Mouse (Mus musculus): Measurements from ENCODE around the gene Ehf. TPM values are rescaled to one million over a fixed set of nuclear protein-coding genes. Genes with fewer than 3 reads are reported as not detected.

The Ehf gene
- polyA plus RNA-seq, 1 experiment from 2014 or later, result 65.4 TPM

DNA sequence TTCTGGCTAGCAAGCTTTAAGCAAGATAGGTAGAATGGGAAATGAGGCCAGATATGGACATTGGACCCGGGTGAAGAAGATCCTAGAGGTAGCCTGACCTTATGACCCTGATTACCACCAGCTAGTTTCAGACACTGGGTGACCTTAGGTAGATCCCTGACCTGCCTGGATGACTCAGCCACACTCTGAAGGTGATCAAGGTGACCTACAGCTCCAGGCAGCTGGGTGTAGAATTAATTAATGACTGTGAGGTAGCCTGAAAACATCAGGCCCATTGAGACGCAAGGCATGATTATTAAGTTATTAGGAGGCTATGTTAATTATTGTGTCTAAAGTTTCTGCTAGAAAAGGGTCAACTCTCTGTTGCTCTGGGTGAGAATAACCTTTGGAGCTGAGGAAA lies 82.2 kb downstream of the Ehf start:
- Histone ChIP-seq H3K4me3 (ENCODE audit: low read depth, low read length) (no peak overlapping the region), H3K4me1 (replicated peaks; ENCODE audit: control insufficient read depth, insufficient read depth) (no peaks in the 10 kb centered on the region), H3K36me3 (ENCODE audit: control insufficient read depth, insufficient read depth, low read length) (no peaks in the 10 kb centered on the region), H3K27ac (replicated peaks) (no peak overlapping the region), H3K4me2 (replicated peaks; ENCODE audit: low read depth) (no peak overlapping the region), H3K27me3 (ENCODE audit: control insufficient read depth, insufficient read depth, low read length) (no peaks in the 10 kb centered on the region), H3K9me3 (ENCODE audit: control insufficient read depth, low read length) (no peaks in the 10 kb centered on the region), H3K9ac (ENCODE audit: low read length) (no peak overlapping the region)
- ATAC-seq (ENCODE audit: low FRiP score, low TSS enrichment) (no peak), DNase-seq (ENCODE audit: low spot score) (no peak)
- whole genome bisulfite sequencing, result 79% methylated on average over 2 of the region's 2 CpGs
- TF ChIP-seq CTCF (IDR thresholded peaks at IDR 0.05; ENCODE audit: low read depth), result no peak
- TF ChIP-seq EP300 (optimal IDR thresholded peaks at IDR 0.05), result no peak

DNA sequence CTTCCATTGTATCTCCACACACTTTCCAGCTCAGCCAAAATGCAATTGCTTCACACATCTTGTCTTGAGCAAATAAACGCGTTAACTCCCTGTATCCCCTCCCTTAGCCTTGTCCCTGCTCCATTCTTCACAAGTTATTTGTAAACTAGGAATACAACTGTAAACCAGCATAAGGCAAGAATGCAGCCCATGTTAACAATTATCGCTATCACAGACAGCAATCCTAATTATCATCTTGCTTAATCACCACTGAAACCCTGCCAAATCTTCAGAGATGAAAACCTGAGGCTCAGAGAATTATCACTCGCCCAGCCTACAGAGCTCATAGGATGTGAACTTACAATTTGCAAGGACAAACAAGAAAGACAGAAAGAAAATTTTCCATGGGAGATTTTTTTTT lies 84.8 kb downstream of the Ehf start:
- TF ChIP-seq CTCF (IDR thresholded peaks at IDR 0.05; ENCODE audit: low read depth) (no peak), EP300 (optimal IDR thresholded peaks at IDR 0.05) (no peak)
- WGBS, result 83% methylated on average over 4 of the region's 4 CpGs
- Histone ChIP-seq H3K9me3 (ENCODE audit: control insufficient read depth, low read length) (no peaks in the 10 kb centered on the region), H3K27ac (replicated peaks) (no peak overlapping the region), H3K4me1 (replicated peaks; ENCODE audit: control insufficient read depth, insufficient read depth) (no peaks in the 10 kb centered on the region), H3K9ac (ENCODE audit: low read length) (no peak overlapping the region), H3K4me3 (ENCODE audit: low read depth, low read length) (no peak overlapping the region), H3K4me2 (replicated peaks; ENCODE audit: low read depth) (no peak overlapping the region), H3K27me3 (ENCODE audit: control insufficient read depth, insufficient read depth, low read length) (no peaks in the 10 kb centered on the region), H3K36me3 (ENCODE audit: control insufficient read depth, insufficient read depth, low read length) (no peaks in the 10 kb centered on the region)
- ATAC-seq (ENCODE audit: low FRiP score, low TSS enrichment) (no peak), DNase-seq (ENCODE audit: low spot score) (no peak)

GRCm38 (mm10) chr2:103215801-103216200 lies 87.3 kb downstream of the Ehf start:
- Histone ChIP-seq H3K4me1 (replicated peaks; ENCODE audit: control insufficient read depth, insufficient read depth) (no peaks in the 10 kb centered on the region; the same call in 1 of the 2 replicates), H3K27me3 (ENCODE audit: control insufficient read depth, insufficient read depth, low read length) (no peaks in the 10 kb centered on the region), H3K27ac (replicated peaks) (no peak overlapping the region), H3K4me3 (ENCODE audit: low read depth, low read length) (no peak overlapping the region), H3K9me3 (ENCODE audit: control insufficient read depth, low read length) (no peaks in the 10 kb centered on the region), H3K4me2 (replicated peaks; ENCODE audit: low read depth) (no peak overlapping the region), H3K9ac (ENCODE audit: low read length) (no peak overlapping the region), H3K36me3 (ENCODE audit: control insufficient read depth, insufficient read depth, low read length) (no peaks in the 10 kb centered on the region)
- DNase-seq (ENCODE audit: low spot score), result no peak
- ATAC-seq (ENCODE audit: low FRiP score, low TSS enrichment), result no peak
- TF ChIP-seq CTCF (IDR thresholded peaks at IDR 0.05; ENCODE audit: low read depth) (no peak), EP300 (optimal IDR thresholded peaks at IDR 0.05) (no peak)
- 89% methylated on average over 4 of the region's 4 CpGs for WGBS

DNA sequence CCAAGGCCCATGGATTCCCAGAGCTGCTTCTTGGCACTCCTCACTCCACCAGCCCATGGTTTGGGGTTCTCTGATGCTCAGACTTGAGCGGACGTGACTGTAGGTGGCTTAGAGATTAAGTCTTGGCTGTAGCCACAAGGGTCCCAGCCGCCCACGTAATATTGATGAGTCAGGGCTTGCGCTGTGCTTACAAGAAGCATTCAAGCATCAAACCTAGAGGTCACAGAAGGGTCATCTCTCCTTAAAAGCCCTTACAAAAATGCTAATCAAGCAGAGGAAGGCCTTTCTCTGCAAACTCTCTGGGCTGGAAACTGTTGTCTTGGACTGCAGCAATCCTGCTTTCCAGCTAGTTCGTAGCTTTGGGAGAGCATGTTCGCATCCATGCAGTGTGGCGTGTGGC lies 88.2 kb downstream of the Ehf start:
- Histone ChIP-seq H3K9me3 (ENCODE audit: control insufficient read depth, low read length) (no peaks in the 10 kb centered on the region), H3K4me3 (ENCODE audit: low read depth, low read length) (no peak overlapping the region), H3K36me3 (ENCODE audit: control insufficient read depth, insufficient read depth, low read length) (no peaks in the 10 kb centered on the region), H3K4me1 (replicated peaks; ENCODE audit: control insufficient read depth, insufficient read depth) (no peaks in the 10 kb centered on the region; the same call in 1 of the 2 replicates), H3K27ac (replicated peaks) (no peak overlapping the region), H3K27me3 (ENCODE audit: control insufficient read depth, insufficient read depth, low read length) (no peaks in the 10 kb centered on the region), H3K4me2 (replicated peaks; ENCODE audit: low read depth) (no peak overlapping the region), H3K9ac (ENCODE audit: low read length) (no peak overlapping the region)
- DNase-seq (ENCODE audit: low spot score) (no peak), ATAC-seq (ENCODE audit: low FRiP score, low TSS enrichment) (no peak)
- TF ChIP-seq EP300 (optimal IDR thresholded peaks at IDR 0.05), result no peak
- TF ChIP-seq CTCF (IDR thresholded peaks at IDR 0.05; ENCODE audit: low read depth), result no peak
- WGBS, result 76% methylated on average over 8 of the region's 8 CpGs

GRCm38 (mm10) chr2:103213547-103213946 lies 89.5 kb downstream of the Ehf start:
- no peak overlapping the region for H3K9ac ChIP-seq (ENCODE audit: low read length)
- H3K36me3 ChIP-seq (ENCODE audit: control insufficient read depth, insufficient read depth, low read length), result no peaks in the 10 kb centered on the region
- H3K27ac ChIP-seq (replicated peaks), result no peak overlapping the region
- TF ChIP-seq CTCF (IDR thresholded peaks at IDR 0.05; ENCODE audit: low read depth) (no peak), EP300 (optimal IDR thresholded peaks at IDR 0.05) (no peak)
- no peaks in the 10 kb centered on the region; the same call in 1 of the 2 replicates for H3K4me1 ChIP-seq (replicated peaks; ENCODE audit: control insufficient read depth, insufficient read depth)
- no peaks in the 10 kb centered on the region for H3K27me3 ChIP-seq (ENCODE audit: control insufficient read depth, insufficient read depth, low read length)
- H3K4me3 ChIP-seq (ENCODE audit: low read depth, low read length), result no peak overlapping the region
- H3K9me3 ChIP-seq (ENCODE audit: control insufficient read depth, low read length), result no peaks in the 10 kb centered on the region
- H3K4me2 ChIP-seq (replicated peaks; ENCODE audit: low read depth), result no peak overlapping the region
- 50% methylated on average over 1 of the region's 1 CpGs for WGBS
- DNase-seq (ENCODE audit: low spot score) (no peak), ATAC-seq (ENCODE audit: low FRiP score, low TSS enrichment) (no peak)

Other genes starting within 250 kb of the Ehf start
- 24.3 and 24.7 TPM in 2 replicates for gene Pdhx, start 229.8 kb downstream of the Ehf start, polyA plus RNA-seq (2015; fragmentation: Nextera tagmentation; extraction: Ambion mirVana)
- gene Apip, start 229.6 kb downstream of the Ehf start, polyA plus RNA-seq (2015; fragmentation: Nextera tagmentation; extraction: Ambion mirVana), result 31.8 and 32.2 TPM in 2 replicates
- gene Elf5, start 108.4 kb upstream of the Ehf start, polyA plus RNA-seq (2015; fragmentation: Nextera tagmentation; extraction: Ambion mirVana), result 14.2 and 14.4 TPM in 2 replicates
- 42.2 and 54.1 TPM in 2 replicates for gene Cat, start 181.9 kb upstream of the Ehf start, polyA plus RNA-seq (2015; fragmentation: Nextera tagmentation; extraction: Ambion mirVana)

All from stomach, postnatal 0 days (tissue).